Mouse (Mus musculus) CH12.LX (cell line): Measurements from ENCODE around the gene Acaca.

Source experiments
- CTCF ChIP-seq, 2 experiments: IDR thresholded peaks in 1 of 2; conservative IDR thresholded peaks in 1 of 2; 2 replicates each; pipeline ENCODE4 v1.5.1; 2011 to 2012; ENCODE audit warnings: low read depth in 2 of 2, low read length in 2 of 2, improper control_type of control experiment in 1 of 2, inconsistent platforms in 1 of 2, mild to moderate bottlenecking in 1 of 2, moderate library complexity in 1 of 2
- EP300 ChIP-seq: IDR thresholded peaks from 2 replicates; pipeline ENCODE4 v1.6.1; 2011; ENCODE audit warnings: low read length, improper control_type of control experiment
- IRF4 ChIP-seq: IDR thresholded peaks from 2 replicates; pipeline ENCODE4 v1.6.1; 2014; ENCODE audit warnings: low read depth, mild to moderate bottlenecking, inconsistent platforms, low read length, improper control_type of control experiment
- MYC ChIP-seq: IDR thresholded peaks from 2 replicates; pipeline ENCODE4 v1.6.1; 2011; ENCODE audit warnings: low read depth, mild to moderate bottlenecking, improper control_type of control experiment, low read length
- POLR2A ChIP-seq: IDR thresholded peaks from 2 replicates; pipeline ENCODE4 v1.6.1; 2011; ENCODE audit warnings: low read depth, mild to moderate bottlenecking, improper control_type of control experiment, low read length
- TCF12 ChIP-seq: IDR thresholded peaks from 2 replicates; pipeline ENCODE4 v1.6.1; 2014; ENCODE audit warnings: low read depth, mild to moderate bottlenecking, inconsistent platforms, low read length, improper control_type of control experiment
- ZKSCAN1 ChIP-seq: IDR thresholded peaks from 2 replicates; pipeline ENCODE4 v1.6.1; 2012; ENCODE audit warnings: low read depth, inconsistent platforms, low read length, improper control_type of control experiment, borderline replicate concordance

- TF ChIP-seq CTCF (conservative IDR thresholded peaks at IDR 0.05 in 1 of 2, IDR thresholded peaks at IDR 0.05 in 1 of 2; ENCODE audit: low read depth in 2 of 2, low read length in 2 of 2) (no peak), TCF12 (no peak), MYC (no peak), IRF4 (no peak), POLR2A (no peak), EP300 (no peak), ZKSCAN1 (no peak)
These were observed 261.7 kb downstream of the Acaca start for GRCm38 (mm10) chr11:84391126-84391525.
